Mouse (Mus musculus) small intestine, adult 2 months (tissue): ENCODE results near the gene Cnnm4.

Experiments used
- CTCF ChIP-seq: fragments of 200-500 bp; IDR thresholded peaks from 2 replicates; pipeline ENCODE4 v1.5.1; 2012; ENCODE audit warnings: low read depth, mild to moderate bottlenecking, control low read depth, inconsistent platforms, low read length, moderate library complexity, mixed read lengths; ENCODE audit not compliant: insufficient replicate concordance, insufficient read length; ENCODE audit errors: extremely low read depth
- POLR2A ChIP-seq: fragments of 200-500 bp; IDR thresholded peaks from 2 replicates; pipeline ENCODE4 v1.6.1; 2012; ENCODE audit warnings: low read depth, mild to moderate bottlenecking, control low read depth, inconsistent platforms, low read length, moderate library complexity

DNA sequence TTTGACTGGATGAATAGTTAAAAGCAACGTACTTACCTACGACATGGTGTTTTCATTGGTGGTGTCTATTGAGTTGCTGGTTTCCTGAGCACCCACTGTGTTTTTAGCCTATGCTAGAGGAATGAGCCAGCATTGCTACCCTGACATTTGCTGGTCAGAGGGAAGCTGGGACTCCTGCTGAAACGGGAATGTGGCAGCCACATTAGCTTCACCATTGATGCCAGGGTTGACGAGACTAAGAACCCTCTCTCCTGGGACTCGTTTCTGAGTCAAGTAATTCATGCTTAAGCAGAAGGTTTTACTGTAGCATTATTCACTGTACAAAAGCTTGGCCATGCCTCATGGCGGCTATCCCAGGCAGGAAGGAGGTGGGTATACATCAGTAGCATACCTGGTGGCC lies 18.2 kb downstream of the Cnnm4 start:
- TF ChIP-seq CTCF, result no peak
- TF ChIP-seq POLR2A, result no peak
